9 mouse cellular contexts compared by ENCODE assay signal in the genomic region with DNA sequence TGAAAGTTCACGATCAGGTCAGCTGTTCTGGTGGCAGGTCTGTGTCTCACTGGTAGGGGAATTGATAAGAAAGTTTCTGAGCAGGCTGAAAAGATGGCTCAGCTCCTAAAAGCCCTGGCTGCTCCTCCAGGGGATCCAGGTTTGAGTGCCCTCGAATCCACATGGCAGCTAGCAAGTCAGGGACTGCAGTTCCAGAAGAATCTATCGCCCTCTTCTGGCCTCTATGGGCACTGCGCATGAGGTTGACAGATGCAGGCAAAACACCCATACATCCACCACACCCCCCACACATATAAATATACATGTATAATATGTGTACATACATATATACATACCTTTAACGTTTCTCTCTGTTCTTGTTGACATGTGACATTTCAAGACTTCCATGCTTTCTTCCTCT. TPM values are rescaled to one million over a fixed set of nuclear protein-coding genes. Genes with fewer than 3 reads are reported as not detected.
DNase-seq lines count a peak whose midpoint lies in the region; ATAC-seq and TF ChIP-seq lines count a peak whose summit lies in the region.
"Not testable (repeated sequence)": the region's sequence is repeated elsewhere in the genome, so short reads cannot be mapped to it uniquely, and the experiment has no call there.
"Had no signal": no experiment of that assay in that cellular context is flagged by ENCODE, and none has a peak within 500 bp of the region (broad histone marks: within the 10 kb centered on the region; RNA-seq: fewer than 3 reads in every experiment).

No protein-coding gene starts in this region.

- H3K9me3 ChIP-seq in forebrain, embryonic 11.5 days (ENCODE audit: control insufficient read depth, low read length); heart, postnatal 0 days (replicated peaks; ENCODE audit: control insufficient read depth, low read length); liver, embryonic 12.5 days (replicated peaks): not testable (repeated sequence)

- H3K4me1 ChIP-seq in forebrain, embryonic 11.5 days (replicated peaks; ENCODE audit: control insufficient read depth, insufficient read depth, low read length); heart, postnatal 0 days (ENCODE audit: control insufficient read depth, insufficient read depth); liver, embryonic 12.5 days: not testable (repeated sequence)

- not testable (repeated sequence) for TF ChIP-seq EP300 in heart, postnatal 0 days (IDR thresholded peaks at IDR 0.05; ENCODE audit: low read depth)

- H3K4me2 ChIP-seq in forebrain, embryonic 11.5 days (ENCODE audit: low read depth, low read length, severe bottlenecking); heart, postnatal 0 days (ENCODE audit: low read depth, low read length); liver, embryonic 12.5 days: not testable (repeated sequence)

- H3K27me3 ChIP-seq in forebrain, embryonic 11.5 days (ENCODE audit: control insufficient read depth, insufficient read depth, low read length); heart, postnatal 0 days (ENCODE audit: control insufficient read depth, insufficient read depth, low read length); liver, embryonic 12.5 days (replicated peaks); splenic B cell, adult 2 months (ENCODE audit: control insufficient read depth, insufficient read depth, low read length, poor library complexity, severe bottlenecking): not testable (repeated sequence)

- H3K27ac ChIP-seq in forebrain, embryonic 11.5 days (ENCODE audit: low read depth, low read length); heart, postnatal 0 days (ENCODE audit: low read depth); liver, embryonic 12.5 days: not testable (repeated sequence)

- ATAC-seq in forebrain, embryonic 11.5 days (replicated peaks; ENCODE audit: low FRiP score): peak; percentile 68
- ATAC-seq in heart, postnatal 0 days (ENCODE audit: insufficient read depth, low read depth): not testable (repeated sequence)
- ATAC-seq in liver, embryonic 12.5 days: peak; percentile 53; the same call in 1 of the 2 replicates

- DNase-seq in CD4-positive helper T cell, adult 2 months (ENCODE audit: low read depth, low spot score): peak; percentile 23
- peak; percentile 40 for DNase-seq in c-Kit-negative CD71-positive TER-119-positive erythroid progenitor cells, embryonic 14.5 days (ENCODE audit: low read depth, low spot score)
- DNase-seq in forebrain, embryonic 11.5 days (ENCODE audit: low spot score): peak; percentile 83
- DNase-seq in heart, postnatal 0 days (ENCODE audit: low spot score): peak; percentile 57
- DNase-seq in kidney, postnatal 14 days: peak; percentile 69
- peak; percentile 10 for DNase-seq in naive thymus-derived CD4-positive, alpha-beta T cell, adult 2 months (ENCODE audit: low read depth)
- peak; percentile 1 for DNase-seq in splenic B cell, adult 2 months (ENCODE audit: low read depth, low spot score)

- peak; percentile 77 for TF ChIP-seq CTCF in heart, postnatal 0 days (IDR thresholded peaks at IDR 0.05; ENCODE audit: low read depth)

- not testable (repeated sequence) for H3K36me3 ChIP-seq in forebrain, embryonic 11.5 days (ENCODE audit: control insufficient read depth, insufficient read depth, low read length); heart, postnatal 0 days (replicated peaks; ENCODE audit: control insufficient read depth, insufficient read depth, low read length); liver, embryonic 12.5 days; splenic B cell, adult 2 months (ENCODE audit: control insufficient read depth, insufficient read depth, low read length, poor library complexity, severe bottlenecking)

- H3K4me3 ChIP-seq in forebrain, embryonic 11.5 days (ENCODE audit: low read depth, low read length); heart, postnatal 0 days (ENCODE audit: low read depth, low read length); liver, embryonic 12.5 days: not testable (repeated sequence)

- WGBS in forebrain, embryonic 11.5 days: 16% methylated on average over 5 of the region's 5 CpGs
- WGBS in heart, postnatal 0 days: 9% methylated on average over 5 of the region's 5 CpGs
- 15% methylated on average over 5 of the region's 5 CpGs for WGBS in liver, embryonic 12.5 days (ENCODE audit: insufficient replicate concordance)

- H3K9ac ChIP-seq in forebrain, embryonic 11.5 days (ENCODE audit: low read length); heart, postnatal 0 days (replicated peaks; ENCODE audit: low read depth, low read length); liver, embryonic 12.5 days: not testable (repeated sequence)

RNA-seq across cellular contexts. Expression of a gene that starts 14.7 kb away (rescaled TPM):
- not detected in 2 replicates for polyA plus RNA-seq in forebrain, embryonic 11.5 days (2014; fragmentation: Nextera tagmentation; extraction: Ambion mirVana)
- not detected in 2 replicates for total RNA-seq in heart, postnatal 0 days (2014; rRNA removed; ENCODE audit: low replicate concordance)
- not detected in 2 replicates for polyA plus RNA-seq in heart, postnatal 0 days (2015; fragmentation: Nextera tagmentation; extraction: Ambion mirVana)
- polyA plus RNA-seq in liver, embryonic 12.5 days (2016; fragmentation: Nextera tagmentation; extraction: Ambion mirVana): not detected in 2 replicates
- polyA plus RNA-seq: macrophage had no signal

RNA-seq across cellular contexts. Expression of a gene that starts 30.5 kb away (rescaled TPM):
- polyA plus RNA-seq in forebrain, embryonic 11.5 days (2014; fragmentation: Nextera tagmentation; extraction: Ambion mirVana): not detected in 2 replicates
- not detected in 2 replicates for total RNA-seq in heart, postnatal 0 days (2014; rRNA removed; ENCODE audit: low replicate concordance)
- polyA plus RNA-seq in heart, postnatal 0 days (2015; fragmentation: Nextera tagmentation; extraction: Ambion mirVana): not detected in 2 replicates
- not detected in 2 replicates for polyA plus RNA-seq in liver, embryonic 12.5 days (2016; fragmentation: Nextera tagmentation; extraction: Ambion mirVana)
- polyA plus RNA-seq: macrophage had no signal

Comparison
In these comparisons a context has a peak if more than half of its experiments do, and no peak if none do; other contexts are left out.
1. DNase-seq: peak in every context shown above with its lines; median percentile 83 in forebrain, embryonic 11.5 days; 69 in kidney, postnatal 14 days; 57 in heart, postnatal 0 days; 40 in c-Kit-negative CD71-positive TER-119-positive erythroid progenitor cells, embryonic 14.5 days; 23 in CD4-positive helper T cell, adult 2 months; 10 in naive thymus-derived CD4-positive, alpha-beta T cell, adult 2 months; 1 in splenic B cell, adult 2 months.